Mouse (Mus musculus) ES-E14 (cell line): ENCODE measurements around the gene Stard3. TPM values are rescaled to one million over a fixed set of nuclear protein-coding genes. Genes with fewer than 3 reads are reported as not detected.

Source experiments
- DNase-seq: peaks from one replicate; pipeline ENCODE4 v3.0.0-alpha.2; 2013; ENCODE audit warnings: low read depth, low spot score
- H3K27ac ChIP-seq: 2 replicates; pipeline ENCODE4 v1.5.1; 2012; ENCODE audit warnings: low read depth, mild to moderate bottlenecking, low read length, moderate library complexity, mixed read lengths; ENCODE audit not compliant: poor library complexity, insufficient read depth, severe bottlenecking
- H3K36me3 ChIP-seq: 2 replicates; pipeline ENCODE4 v1.6.1; 2012; ENCODE audit warnings: mild to moderate bottlenecking, low read length, moderate library complexity, mixed read lengths; ENCODE audit not compliant: control insufficient read depth, poor library complexity, insufficient read depth, severe bottlenecking
- H3K4me1 ChIP-seq, 2 experiments: fragments of 150-350 bp in 1 of 2; sonication (generic) in 1 of 2; 2 replicates each; pipeline ENCODE4 v1.6.1; 2012; ENCODE audit warnings: low read length in 2 of 2, mild to moderate bottlenecking in 1 of 2, mixed read lengths in 1 of 2; ENCODE audit not compliant: control insufficient read depth in 2 of 2, insufficient read depth in 2 of 2, poor library complexity in 1 of 2
- H3K4me3 ChIP-seq, 2 experiments: fragments of 150-350 bp in 1 of 2; sonication (generic) in 1 of 2; 2 replicates each; pipeline ENCODE4 v1.5.1; 2012; ENCODE audit warnings: low read length in 2 of 2, low read depth in 1 of 2, mild to moderate bottlenecking in 1 of 2, mixed read lengths in 1 of 2; ENCODE audit not compliant: insufficient read depth in 1 of 2, poor library complexity in 1 of 2, severe bottlenecking in 1 of 2
- H3K9ac ChIP-seq: 2 replicates; pipeline ENCODE4 v1.6.1; 2012; ENCODE audit warnings: low read depth, mild to moderate bottlenecking, low read length, mixed read lengths; ENCODE audit not compliant: poor library complexity, insufficient read depth, severe bottlenecking
- H3K9me3 ChIP-seq: fragments of 150-350 bp; sonication (generic); 2 replicates; pipeline ENCODE4 v1.6.1; 2012; ENCODE audit warnings: low read depth, mild to moderate bottlenecking, low read length; ENCODE audit not compliant: control insufficient read depth, insufficient read depth
- CHD2 ChIP-seq: IDR thresholded peaks from 2 replicates; pipeline ENCODE4 v1.6.1; 2014; ENCODE audit warnings: mild to moderate bottlenecking, low read depth, low read length, inconsistent platforms
- HCFC1 ChIP-seq: IDR thresholded peaks from 2 replicates; pipeline ENCODE4 v1.6.1; 2012; ENCODE audit warnings: low read length, inconsistent platforms, borderline replicate concordance; ENCODE audit not compliant: insufficient read depth
- MAFK ChIP-seq: IDR thresholded peaks from 2 replicates; pipeline ENCODE4 v1.6.1; 2014; ENCODE audit warnings: mild to moderate bottlenecking, low read depth, low read length, inconsistent platforms; ENCODE audit not compliant: insufficient read depth
- ZC3H11A ChIP-seq: IDR thresholded peaks from 2 replicates; pipeline ENCODE4 v1.6.1; 2012; ENCODE audit warnings: low read depth, mild to moderate bottlenecking, inconsistent platforms, low read length, borderline replicate concordance
- ZNF384 ChIP-seq: IDR thresholded peaks from 2 replicates; pipeline ENCODE4 v1.6.1; 2012; ENCODE audit warnings: low read depth, low read length, inconsistent platforms
- in situ Hi-C, 2 experiments: fragments of 600-800 bp; cut with MboI; formaldehyde crosslinking; loops; one replicate each; pipeline ENCODE4 v1.15.1; 2025; ENCODE audit warnings: low sequenced_read_pairs in 2 of 2, inconsistent platforms in 1 of 2; ENCODE audit not compliant: unreplicated experiment in 2 of 2
- total RNA-seq: library from RNA; depleted of rRNA; stranded (reverse); fragments of 300-350 nt; gene quantifications from 2 replicates; pipeline ENCODE4 v1.2.3, GENCODE M21; 2012

Gene Stard3
- total RNA-seq, 1 experiment: 40.2 TPM

DNA sequence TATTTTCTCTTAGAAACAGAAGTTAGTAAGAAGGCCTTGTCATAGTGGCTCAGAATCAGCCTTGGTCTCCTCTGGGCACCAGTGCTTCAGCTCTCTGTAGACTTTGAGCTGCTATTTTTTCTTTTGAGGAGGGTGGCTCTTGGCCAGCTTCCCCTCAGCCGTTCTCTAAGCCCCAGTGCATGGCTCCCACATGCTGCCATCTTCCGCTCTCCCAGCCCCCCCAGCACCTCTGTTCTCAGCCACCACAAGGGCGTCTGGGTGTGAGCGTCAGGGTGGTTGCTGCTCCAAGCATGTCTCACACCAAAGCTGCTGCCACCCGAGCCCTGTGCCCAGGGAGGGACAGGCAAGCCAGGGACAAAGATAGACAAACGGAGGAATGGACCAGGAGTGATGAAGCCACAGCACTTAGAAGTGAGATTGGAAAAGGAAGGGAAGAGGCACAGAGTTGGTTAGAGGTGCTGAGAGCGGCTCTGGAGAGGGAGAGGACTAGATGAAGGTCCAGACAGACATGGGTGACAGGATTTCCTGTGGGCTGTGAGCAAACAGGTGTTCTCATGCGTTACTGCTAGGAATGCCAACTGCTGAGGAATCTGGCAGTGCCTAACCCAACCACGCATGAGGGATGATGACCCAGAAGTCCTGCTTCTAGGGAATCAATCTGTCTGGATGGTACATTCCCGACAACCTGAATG lies 9.1 kb downstream of the Stard3 start:
- no peak overlapping the region for H3K9ac ChIP-seq
- no peaks in the 10 kb centered on the region for H3K9me3 ChIP-seq
- peaks cover 0 to 20% of the 10 kb centered on the region in 2 experiments; a peak in 2 of 4 replicates for H3K4me1 ChIP-seq
- TF ChIP-seq MAFK: no peak
- TF ChIP-seq HCFC1: no peak
- no peak for TF ChIP-seq CHD2
- no peak for TF ChIP-seq ZNF384
- TF ChIP-seq ZC3H11A: no peak
- no peak overlapping the region for H3K4me3 ChIP-seq
- no peak for DNase-seq
- no peaks in the 10 kb centered on the region for H3K36me3 ChIP-seq
- H3K27ac ChIP-seq: no peak overlapping the region
- in situ Hi-C loops: no loop called here

DNA sequence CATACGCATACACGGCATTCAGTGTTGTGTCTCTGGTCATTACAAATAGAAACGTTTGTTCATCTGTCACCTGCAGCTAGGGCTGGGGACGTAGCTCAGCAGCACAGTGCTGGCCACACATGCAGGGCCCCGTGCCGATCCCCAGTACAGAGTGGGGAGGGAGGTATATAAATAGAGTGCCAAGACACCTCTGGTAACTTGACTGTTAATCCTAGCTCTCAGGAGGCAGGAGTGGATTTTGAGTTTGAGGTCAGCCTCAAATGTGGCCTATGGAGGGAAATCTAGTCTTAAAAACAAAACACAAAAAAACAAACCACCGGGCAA lies 9.7 kb downstream of the Stard3 start:
- peaks cover 0 to 20% of the 10 kb centered on the region in 2 experiments; a peak in 2 of 4 replicates for H3K4me1 ChIP-seq
- H3K36me3 ChIP-seq: 0 out of 2 replicates have a peak, but pooled peaks cover 2% of the 10 kb centered on the region
- H3K4me3 ChIP-seq: no peak overlapping the region
- no peak overlapping the region for H3K27ac ChIP-seq
- TF ChIP-seq MAFK (no peak), HCFC1 (no peak), ZC3H11A (no peak), ZNF384 (no peak), CHD2 (no peak)
- in situ Hi-C loops: no loop called here
- DNase-seq: no peak
- H3K9ac ChIP-seq: no peak overlapping the region
- H3K9me3 ChIP-seq: no peaks in the 10 kb centered on the region

GRCm38 (mm10) chr11:98369337-98369736 lies 11.2 kb downstream of the Stard3 start:
- H3K9ac ChIP-seq: no peak overlapping the region
- no peak overlapping the region for H3K27ac ChIP-seq
- in situ Hi-C loops: no loop called here
- peaks cover 0 to 18% of the 10 kb centered on the region in 2 experiments; a peak in 2 of 4 replicates for H3K4me1 ChIP-seq
- peaks cover 4% of the 10 kb centered on the region; the same call in 1 of the 2 replicates for H3K36me3 ChIP-seq
- no peak for TF ChIP-seq ZC3H11A
- no peak for TF ChIP-seq ZNF384
- TF ChIP-seq MAFK: no peak
- TF ChIP-seq HCFC1: no peak
- no peak for TF ChIP-seq CHD2
- no peak overlapping the region for H3K4me3 ChIP-seq
- no peak for DNase-seq
- H3K9me3 ChIP-seq: no peaks in the 10 kb centered on the region

- no peak for DNase-seq
- H3K27ac ChIP-seq: no peak overlapping the region
- no peak overlapping the region for H3K9ac ChIP-seq
- in situ Hi-C loops: no loop called here
- TF ChIP-seq ZC3H11A (no peak), MAFK (no peak), ZNF384 (no peak), CHD2 (no peak), HCFC1 (no peak)
- no peak overlapping the region for H3K4me3 ChIP-seq
- no peaks in the 10 kb centered on the region for H3K9me3 ChIP-seq
- H3K4me1 ChIP-seq: peaks cover 0 to 18% of the 10 kb centered on the region in 2 experiments; a peak in 2 of 4 replicates
- peaks cover 6% of the 10 kb centered on the region; the same call in 1 of the 2 replicates for H3K36me3 ChIP-seq
These were observed 12.4 kb downstream of the Stard3 start for GRCm38 (mm10) chr11:98370588-98370987.
